Mouse (Mus musculus): Measurements from ENCODE around the gene Pltp. TPM values are rescaled to one million over a fixed set of nuclear protein-coding genes. Genes with fewer than 3 reads are reported as not detected.
"Not testable (repeated sequence)": the region's sequence is repeated elsewhere in the genome, so short reads cannot be mapped to it uniquely, and the experiment has no call there.

Pltp gene
- total RNA-seq, 2 experiments from 2014 or later = 0.23 to 1.3 TPM

DNA sequence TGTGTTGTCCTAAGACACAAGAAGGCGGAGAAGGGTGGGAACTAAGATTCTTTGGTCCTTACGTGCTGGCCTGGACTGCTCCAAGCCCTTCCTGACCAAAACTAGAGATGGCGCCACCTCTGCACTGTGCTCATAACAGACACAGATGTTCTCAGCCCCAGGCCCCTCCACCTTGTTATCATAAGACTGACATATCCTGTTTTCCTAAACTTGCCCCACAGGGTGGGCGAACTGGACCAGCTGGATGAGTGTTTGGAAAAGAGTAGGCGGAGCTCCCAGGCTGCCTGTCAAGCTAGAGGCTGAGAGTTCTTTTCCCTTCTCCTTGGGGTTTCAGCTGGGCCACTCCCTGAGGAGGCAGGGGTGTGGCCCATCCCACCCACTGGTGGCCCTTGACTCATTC, 39.8 kb downstream of the Pltp start:
- no peak for ATAC-seq (replicated peaks; ENCODE audit: low FRiP score, poor library complexity, severe bottlenecking)

DNA sequence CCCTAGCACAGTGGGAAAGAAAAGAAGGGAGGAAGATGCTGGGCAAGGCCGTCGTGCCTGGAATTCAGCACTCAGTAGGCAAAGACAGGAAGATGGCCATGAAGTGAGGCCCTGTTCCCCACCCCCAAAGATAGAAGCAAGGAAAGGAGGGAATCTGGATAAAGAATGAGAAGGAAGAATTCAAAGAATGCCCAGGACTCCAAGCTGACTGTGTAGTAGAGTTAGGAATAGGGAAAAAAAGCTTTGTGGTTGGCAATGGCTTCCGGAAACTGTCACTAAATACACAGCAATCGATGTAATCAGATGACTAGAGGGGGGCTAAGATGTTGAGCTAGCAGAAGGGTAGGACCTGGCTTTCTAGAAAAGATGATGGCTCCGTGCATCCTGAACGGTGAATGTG, 40.3 kb downstream of the Pltp start:
- no peak for ATAC-seq (replicated peaks; ENCODE audit: low FRiP score, poor library complexity, severe bottlenecking)

DNA sequence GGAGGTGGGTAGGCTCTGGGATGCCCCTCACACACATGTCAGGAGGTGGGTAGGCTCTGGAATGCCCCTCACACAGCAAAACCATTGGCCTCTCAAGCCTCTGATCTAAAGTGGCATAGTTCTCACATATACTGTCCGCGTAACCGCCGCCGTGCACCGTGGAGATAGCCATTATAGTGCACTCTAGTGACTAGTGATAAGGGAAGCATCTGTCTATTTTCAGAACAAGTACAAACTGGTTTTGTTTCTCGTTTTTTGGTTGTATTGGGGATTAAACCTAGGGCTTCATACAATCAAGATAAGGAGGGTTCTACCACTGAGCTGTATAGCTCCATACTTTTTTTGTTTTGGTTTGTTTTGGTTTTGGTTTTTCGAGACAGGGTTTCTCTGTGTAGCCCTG, 41.7 kb downstream of the Pltp start:
- ATAC-seq (replicated peaks; ENCODE audit: low FRiP score, poor library complexity, severe bottlenecking) = peak; percentile 76

DNA sequence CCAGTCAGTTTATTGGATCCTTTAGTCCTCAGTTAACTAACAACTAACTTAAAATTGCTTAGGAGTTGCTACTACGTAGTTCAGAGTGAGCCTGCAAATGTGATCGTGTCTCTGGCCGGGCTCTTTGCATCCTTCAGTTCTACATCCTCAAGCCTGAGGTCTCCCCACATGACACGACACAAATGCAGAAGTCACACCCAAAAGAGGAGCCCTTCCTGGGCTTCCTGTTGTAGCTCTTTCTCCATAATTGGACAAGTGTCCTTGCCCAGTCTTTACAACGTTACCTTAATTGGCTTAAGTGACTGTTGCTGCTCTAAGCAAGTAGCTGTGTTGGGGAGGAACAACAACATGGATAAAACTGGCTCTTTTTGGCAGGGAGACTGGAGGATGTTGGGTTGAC, 42.2 kb downstream of the Pltp start:
- ATAC-seq (replicated peaks; ENCODE audit: low FRiP score, poor library complexity, severe bottlenecking) = peak; percentile 61

DNA sequence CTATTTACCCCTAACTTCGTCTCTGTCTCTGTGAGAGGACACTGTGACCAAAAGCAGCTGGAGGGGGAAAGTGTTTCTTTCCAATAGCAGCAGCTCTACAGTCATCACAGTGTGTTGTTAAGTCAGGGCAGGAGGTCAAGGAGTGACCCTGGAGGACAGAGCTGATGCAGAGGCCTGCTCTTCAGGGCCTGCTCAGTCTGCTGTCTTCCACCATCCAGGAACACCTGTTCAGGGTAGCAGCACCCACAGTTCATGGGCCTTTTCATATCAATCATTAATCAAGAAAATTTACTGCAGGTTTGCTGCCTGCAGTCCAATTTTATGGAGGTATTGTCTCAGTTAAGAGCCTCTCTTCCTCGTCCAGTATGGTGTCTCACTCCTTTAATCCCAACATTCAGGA, 44.0 kb downstream of the Pltp start:
- no peak for ATAC-seq (replicated peaks; ENCODE audit: low FRiP score, poor library complexity, severe bottlenecking)

DNA sequence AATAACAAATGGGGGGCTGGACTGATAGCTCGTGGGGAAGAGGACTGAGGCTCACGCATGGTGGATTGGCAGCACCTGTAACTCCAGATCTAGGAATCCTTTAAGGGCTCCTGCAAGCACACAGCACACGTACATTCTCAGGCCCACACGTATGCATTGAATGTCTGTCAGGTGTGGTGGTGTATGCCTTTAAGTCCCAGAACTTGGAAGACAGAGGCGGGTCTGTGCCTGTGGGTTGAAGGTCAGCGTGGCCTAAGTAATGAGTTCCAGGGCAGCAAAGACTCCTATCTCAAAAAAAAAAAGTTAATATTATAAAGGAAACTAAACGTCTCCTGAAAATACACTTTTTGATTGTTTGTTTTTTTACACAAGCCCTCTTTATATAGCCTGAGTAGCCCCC, 50.9 kb downstream of the Pltp start:
- no peak for ATAC-seq (replicated peaks; ENCODE audit: low FRiP score, poor library complexity, severe bottlenecking)

DNA sequence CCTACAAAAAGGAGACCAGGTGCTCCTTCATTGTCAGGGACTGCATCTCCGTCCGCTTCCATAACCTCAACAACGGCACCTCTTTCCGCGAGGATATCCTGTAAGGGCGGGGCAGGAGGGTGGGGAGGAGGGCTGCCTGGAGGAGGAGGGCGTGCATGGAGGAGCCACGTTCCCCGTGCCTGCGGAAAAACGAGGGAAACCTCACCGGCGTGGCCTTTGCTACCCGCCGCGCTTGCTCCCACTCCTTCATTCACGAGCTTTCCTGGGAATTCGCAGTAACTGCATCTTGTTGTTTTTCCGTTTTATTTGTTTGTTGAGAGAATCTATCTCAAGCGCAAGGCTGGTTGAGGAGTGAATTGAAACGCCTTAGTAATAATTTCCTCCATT, 52.2 kb downstream of the Pltp start:
- peak; percentile 80 for ATAC-seq (replicated peaks; ENCODE audit: low FRiP score, poor library complexity, severe bottlenecking)

DNA sequence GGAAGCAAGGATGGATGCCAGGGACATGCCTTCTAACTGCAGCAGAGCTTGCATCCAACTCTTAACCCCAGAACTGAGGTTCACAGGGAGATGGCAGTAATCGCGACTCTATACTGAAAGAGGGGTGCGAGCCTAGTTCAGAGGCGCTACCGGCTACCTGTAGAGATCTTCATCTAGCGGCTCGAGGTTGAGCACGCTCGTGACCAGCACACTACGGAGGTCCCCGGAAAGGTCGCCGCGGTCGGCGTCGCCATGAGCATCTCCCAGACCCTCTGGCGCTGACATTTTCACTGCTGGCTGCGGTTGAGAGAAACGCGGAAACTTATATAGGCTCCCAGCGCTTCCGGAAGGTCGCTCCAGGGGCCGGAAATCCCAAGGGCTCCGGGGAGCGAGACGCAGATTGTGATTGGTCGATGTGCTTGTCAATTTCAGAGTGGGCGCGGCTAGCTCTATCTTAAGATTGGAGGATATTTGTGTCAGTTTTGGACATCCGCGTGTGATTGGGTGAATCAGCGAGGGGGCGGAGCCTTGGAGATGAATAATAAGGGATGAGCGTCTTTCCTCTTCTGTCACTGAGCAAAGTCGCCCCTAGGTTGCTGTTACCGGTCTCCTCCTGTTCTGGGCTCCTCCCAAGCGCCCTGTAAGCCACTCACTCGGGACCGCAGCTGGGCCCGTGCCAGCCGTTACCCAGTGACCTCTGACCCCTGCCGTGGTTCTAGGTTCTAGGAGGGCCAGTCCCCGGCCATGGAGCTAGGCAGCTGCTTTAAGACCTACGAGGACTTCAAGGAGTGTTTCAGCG, 52.8 kb downstream of the Pltp start, which contains the start of the genes Acot8 and Zswim3:
Acot8 (minus strand) TSS at position 350 of the 799 bp plus-strand sequence.
Zswim3 (plus strand) TSS at position 566 of the 799 bp plus-strand sequence.
- peak; percentile 91 for ATAC-seq (replicated peaks; ENCODE audit: low FRiP score, poor library complexity, severe bottlenecking)

DNA sequence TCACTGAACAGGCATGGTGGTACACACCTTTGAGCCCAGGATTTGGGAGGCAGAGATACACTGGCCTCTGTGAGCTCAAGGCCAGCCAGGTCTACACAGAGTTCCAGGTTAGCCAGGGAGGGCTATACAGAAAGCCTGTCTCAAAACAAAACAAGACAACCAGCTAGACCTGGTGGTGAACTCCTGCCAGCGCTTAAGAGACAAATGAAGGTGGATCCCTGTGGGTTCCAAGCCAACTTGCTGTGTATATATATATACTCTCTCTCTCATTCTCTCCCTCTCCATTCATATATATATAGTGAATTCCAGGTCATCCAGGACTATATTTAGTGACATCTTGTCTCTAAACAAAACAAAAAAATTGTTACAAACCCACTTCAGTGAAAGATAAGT, 53.6 kb downstream of the Pltp start:
- no peak for ATAC-seq (replicated peaks; ENCODE audit: low FRiP score, poor library complexity, severe bottlenecking)

DNA sequence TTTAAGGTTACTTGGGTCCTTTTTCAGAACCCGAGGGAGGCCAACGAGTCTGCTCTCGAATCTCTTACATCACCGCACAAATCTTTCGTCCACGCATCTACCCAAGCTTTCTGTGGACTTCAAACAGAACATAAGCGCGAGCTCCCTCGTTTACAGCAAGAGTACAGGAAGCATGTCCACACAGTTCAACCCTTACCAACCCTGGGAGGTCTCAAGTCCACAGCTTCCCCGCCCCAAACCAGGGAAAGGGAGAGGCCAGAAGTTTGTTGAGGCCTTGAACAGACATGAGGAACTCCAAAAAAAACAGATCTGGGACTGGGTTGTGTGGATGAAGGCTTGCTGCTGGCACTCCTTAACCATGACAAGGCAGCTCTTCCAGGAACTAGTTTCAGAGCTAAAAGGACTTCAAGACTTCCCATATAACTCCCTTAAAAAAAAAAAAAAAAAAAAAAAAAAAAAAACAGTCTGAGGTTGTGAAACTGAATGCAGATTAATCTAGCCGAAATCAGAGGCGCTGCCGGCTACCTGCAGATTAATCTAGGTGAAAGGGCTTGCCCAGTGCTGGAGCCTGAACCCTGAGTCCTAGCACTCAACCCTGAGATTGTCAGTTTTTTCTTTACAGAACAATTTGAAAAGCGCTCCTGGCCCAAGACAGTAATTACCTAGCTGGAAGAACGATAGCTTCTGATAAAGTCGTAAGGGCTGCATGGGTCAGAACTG, 54.1 kb downstream of the Pltp start:
- ATAC-seq (replicated peaks; ENCODE audit: low FRiP score, poor library complexity, severe bottlenecking) = no peak

DNA sequence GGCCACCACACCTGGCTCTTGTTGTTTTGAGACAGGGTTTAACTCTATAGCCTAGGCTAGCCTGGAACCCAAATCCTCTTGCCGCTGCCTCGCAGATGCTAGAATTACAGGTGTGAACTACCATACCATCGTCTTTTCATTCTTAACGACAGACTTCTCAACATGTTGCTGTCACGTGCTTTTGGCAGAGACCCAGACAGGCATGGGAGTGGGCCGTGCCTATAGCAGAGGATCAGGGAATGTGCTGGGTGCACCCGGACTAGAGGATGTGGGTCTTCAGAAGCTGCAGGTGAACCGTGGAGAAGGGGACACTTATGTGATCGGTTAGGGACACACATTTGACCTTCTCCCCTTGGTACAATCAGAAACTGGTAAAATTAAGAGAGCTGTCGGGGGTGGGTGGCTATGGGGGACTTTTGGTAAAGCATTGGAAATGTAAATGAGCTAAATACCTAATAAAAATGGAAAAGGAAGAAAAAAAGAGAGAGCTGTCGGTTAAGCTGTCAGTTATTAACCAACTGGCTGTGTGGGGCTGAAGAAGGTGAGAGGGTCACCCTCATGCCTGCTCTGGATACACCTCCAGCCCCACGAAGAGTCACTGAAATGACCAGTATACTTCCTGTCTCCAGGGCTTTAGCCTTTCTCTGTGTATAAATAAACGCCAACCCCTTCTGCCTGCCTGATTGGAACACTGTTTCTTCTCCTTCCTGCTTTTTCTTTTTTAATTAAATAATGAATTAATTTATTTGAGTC, 57.1 kb downstream of the Pltp start:
- ATAC-seq (replicated peaks; ENCODE audit: low FRiP score, poor library complexity, severe bottlenecking) = no peak

DNA sequence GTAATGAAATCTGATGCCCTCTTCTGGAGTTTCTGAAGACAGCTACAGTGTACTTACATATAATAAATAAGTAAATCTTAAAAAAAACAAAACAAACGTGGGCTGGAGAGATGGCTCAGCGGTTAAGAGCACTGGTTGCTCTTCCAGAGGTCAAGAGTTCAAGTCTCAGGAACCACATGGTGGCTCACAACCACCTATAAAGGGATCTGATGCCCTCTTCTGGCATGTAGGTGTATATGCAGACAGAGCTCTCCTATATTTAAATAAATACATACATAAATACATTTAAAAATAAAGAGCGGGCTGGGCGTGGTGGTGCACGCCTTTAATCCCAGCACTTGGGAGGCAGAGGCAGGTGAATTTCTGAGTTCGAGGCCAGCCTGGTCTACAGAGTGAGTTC, 59.0 kb downstream of the Pltp start:
- ATAC-seq (replicated peaks; ENCODE audit: low FRiP score, poor library complexity, severe bottlenecking) = not testable (repeated sequence)

DNA sequence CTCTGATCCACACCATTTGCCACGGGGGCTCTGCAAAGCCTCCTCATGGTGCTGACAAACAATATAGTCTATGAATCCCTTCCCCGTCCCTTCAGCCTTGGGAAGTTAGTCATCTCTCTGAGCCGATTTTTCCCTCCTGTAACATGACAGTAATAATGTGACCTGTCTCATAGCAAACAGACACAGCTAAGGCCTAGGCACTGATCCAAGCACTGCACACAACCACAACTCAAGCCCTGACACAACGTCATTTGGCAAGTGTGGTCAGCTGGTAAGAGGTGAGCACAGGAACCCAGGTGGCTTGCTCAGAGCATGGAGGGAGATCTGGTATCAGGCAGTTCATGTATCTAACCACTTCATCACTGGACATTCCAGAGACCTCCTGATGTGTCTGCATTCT, 61.6 kb downstream of the Pltp start:
- no peak for ATAC-seq (replicated peaks; ENCODE audit: low FRiP score, poor library complexity, severe bottlenecking)

DNA sequence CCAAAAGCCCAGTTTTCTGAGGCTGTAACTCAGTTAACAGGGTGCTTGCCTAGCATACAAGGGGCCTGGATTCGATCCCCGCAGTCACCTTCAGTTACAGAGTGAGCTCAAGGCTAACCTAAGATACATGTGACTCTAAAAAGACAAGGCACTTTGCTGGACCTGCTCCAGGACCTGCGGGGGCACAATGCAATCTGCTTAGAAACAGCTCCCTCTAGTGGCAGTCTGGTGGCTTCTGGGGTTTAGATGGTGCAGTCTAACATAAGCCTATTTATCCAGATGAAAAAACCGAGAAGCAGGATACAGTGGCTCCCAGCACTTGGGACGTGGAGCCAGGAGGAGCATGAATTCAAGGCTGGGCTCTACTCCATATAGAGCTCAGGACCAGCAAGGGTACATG, 63.2 kb downstream of the Pltp start:
- ATAC-seq (replicated peaks; ENCODE audit: low FRiP score, poor library complexity, severe bottlenecking) = peak; percentile 81

DNA sequence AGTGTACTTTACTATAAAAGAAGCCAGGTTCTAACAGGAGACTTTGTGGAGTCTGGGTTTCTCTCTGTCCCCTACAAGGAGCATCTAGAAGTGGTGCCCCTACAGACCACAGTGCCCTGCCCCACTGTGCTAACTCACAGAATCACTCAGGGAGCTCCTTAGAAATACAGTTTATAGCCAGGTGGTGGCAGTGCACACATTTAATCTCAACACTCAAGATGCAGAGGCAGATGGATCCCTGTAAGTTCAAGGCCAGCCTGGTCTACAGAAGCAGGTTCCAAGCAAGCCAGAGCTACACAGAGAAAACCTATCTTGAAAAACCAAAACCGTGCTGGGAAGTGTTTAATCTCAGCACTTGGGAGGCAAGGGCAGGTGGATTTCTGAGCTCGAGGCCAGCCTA, 63.7 kb downstream of the Pltp start:
- no peak for ATAC-seq (replicated peaks; ENCODE audit: low FRiP score, poor library complexity, severe bottlenecking)

DNA sequence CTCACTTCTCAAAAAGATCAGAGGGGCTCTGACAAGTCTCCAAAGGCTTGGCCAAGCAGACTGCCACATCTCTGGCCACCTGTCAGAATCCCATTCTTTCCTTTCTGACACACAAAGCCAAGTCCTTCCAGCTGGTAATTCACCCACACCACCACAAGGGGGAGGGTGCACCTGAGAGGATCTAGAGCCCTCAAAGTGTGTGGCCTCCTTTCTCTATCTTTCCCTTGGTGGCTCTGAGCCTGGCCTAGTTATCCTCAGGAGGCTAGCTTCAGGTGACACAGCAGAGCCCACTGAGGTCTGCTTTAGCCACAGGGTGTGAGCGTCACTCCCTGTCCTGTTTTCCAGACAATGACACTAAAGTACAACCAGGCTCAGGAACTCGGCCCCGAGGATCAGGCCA, 64.3 kb downstream of the Pltp start:
- ATAC-seq (replicated peaks; ENCODE audit: low FRiP score, poor library complexity, severe bottlenecking) = peak; percentile 67

DNA sequence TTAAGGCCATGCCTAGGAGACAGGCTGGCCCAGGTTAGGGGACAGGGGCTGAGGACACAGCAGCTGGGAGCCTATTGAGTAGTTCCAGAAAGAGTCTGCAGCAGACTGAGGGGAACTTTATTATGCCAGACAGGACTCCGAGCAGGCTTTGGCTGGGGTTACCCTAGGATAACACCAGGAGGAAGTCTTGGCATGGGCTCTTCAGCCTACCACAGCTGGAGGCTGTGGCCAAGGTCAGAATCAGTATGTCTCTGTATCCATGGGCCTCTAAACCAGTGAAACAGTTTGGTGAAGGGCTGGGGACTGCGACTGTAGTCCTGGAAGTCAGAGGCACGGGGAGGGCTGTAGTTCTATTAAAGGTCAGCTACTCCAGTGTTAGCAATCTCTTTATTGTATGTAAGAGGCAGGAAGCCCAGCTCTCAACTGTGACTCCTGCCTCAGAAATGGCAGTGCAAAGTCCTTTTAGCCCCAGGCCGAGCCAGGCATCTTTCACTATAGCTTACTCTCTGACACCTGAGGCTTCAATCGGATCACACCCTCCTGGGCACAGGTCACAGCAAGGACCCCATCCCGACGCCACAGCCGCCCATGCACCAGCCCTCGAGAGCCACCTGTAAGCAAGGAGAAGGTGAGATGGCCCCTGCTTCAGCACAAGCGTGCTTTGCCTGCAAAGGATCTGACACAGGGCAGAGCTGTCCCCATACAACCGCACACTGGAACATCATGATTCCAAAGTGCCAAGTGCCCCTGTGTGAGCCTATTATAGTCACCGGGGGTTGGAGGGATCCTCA, 64.9 kb downstream of the Pltp start:
- ATAC-seq (replicated peaks; ENCODE audit: low FRiP score, poor library complexity, severe bottlenecking) = no peak

DNA sequence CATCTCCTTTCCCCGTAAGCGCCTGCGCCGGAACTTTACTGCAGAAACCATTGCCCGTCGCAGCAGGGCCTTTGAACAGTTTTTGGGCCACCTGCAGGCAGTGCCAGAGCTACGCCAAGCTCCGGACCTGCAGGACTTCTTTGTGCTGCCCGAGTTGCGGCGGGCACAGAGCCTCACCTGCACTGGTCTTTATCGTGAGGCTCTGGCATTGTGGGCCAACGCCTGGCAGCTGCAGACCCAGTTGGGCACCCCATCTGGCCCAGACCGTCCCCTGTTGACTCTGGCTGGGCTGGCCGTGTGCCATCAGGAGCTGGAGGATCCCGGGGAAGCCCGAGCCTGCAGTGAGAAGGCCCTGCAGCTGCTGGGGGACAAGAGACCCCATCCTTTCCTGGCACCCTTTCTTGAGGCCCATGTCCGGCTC, 65.7 kb downstream of the Pltp start:
- no peak for ATAC-seq (replicated peaks; ENCODE audit: low FRiP score, poor library complexity, severe bottlenecking)

DNA sequence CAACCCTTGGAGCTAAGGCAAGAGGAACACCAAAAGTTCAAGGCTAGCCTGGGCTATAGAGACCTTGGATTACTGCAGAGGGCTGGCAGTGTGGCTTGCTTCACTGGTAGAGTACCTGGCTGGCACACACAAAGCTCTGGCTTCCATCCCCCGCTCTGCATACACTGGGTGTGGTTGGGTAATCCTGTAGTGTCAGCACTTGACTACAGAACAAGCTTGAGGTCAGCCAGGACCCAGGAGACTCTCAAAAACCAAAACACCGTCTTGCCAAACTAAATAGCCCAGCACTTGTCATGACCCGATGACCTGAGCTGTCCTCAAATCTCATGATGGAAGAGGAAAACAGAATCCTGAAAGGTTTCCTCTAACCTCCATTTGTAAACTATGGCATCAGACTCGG, 67.1 kb downstream of the Pltp start:
- no peak for ATAC-seq (replicated peaks; ENCODE audit: low FRiP score, poor library complexity, severe bottlenecking)
